Mouse (Mus musculus) cerebellum, adult 2 months (tissue): ENCODE results near the gene Htr7.

Experiments used
- CTCF ChIP-seq: fragments of 200-500 bp; IDR thresholded peaks from 2 replicates; pipeline ENCODE4 v1.5.1; 2011; ENCODE audit warnings: low read depth, mild to moderate bottlenecking, control low read depth, low read length, moderate library complexity, borderline replicate concordance; ENCODE audit not compliant: insufficient read depth
- POLR2A ChIP-seq: fragments of 200-500 bp; IDR thresholded peaks from 2 replicates; pipeline ENCODE4 v1.6.1; 2011; ENCODE audit warnings: low read length, control low read depth, borderline replicate concordance; ENCODE audit not compliant: insufficient read depth

GRCm38 (mm10) chr19:35924961-35925495 lies 132.3 kb downstream of the Htr7 start:
- TF ChIP-seq CTCF, result no peak
- no peak for TF ChIP-seq POLR2A
